Mouse (Mus musculus) kidney, adult 2 months (tissue): ENCODE measurements around the gene Fam187a.

Experiments used
- CTCF ChIP-seq: fragments of 200-500 bp; conservative IDR thresholded peaks from 2 replicates; pipeline ENCODE4 v1.5.1; 2011; ENCODE audit warnings: low read depth, mild to moderate bottlenecking, control low read depth, low read length, moderate library complexity, mixed read lengths; ENCODE audit not compliant: insufficient read depth, insufficient read length
- POLR2A ChIP-seq: fragments of 200-500 bp; IDR thresholded peaks from one replicate; pipeline ENCODE4 v1.6.1; 2011; ENCODE audit warnings: low read depth, low read length, control low read depth

DNA sequence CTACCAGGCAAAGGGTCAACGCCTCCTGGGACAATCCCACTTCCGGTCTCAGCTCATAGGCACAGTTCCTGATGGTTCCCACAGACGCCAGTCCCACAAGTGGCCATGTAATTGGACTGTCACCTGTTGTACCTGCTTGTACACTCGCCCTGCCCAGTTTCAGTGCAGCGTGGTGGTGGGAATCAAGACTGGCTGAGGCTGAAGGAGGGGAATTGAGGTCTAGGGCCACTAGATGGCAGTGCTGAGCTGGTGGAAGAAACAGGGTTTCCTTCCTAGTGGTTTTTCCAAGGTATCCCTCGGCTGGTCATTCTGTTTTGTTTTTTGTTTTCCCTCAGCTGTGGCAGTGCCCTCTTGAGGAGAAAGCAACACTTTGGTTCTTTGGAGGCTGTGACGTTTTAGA, 15.8 kb downstream of the Fam187a start, which contains the start of gene Gfap:
- peak; percentile 98 for TF ChIP-seq CTCF
- no peak for TF ChIP-seq POLR2A
